Mouse (Mus musculus) forebrain, embryonic 13.5 days (tissue): ENCODE data around the gene Aff2. TPM values are rescaled to one million over a fixed set of nuclear protein-coding genes. Genes with fewer than 3 reads are reported as not detected.

ENCODE experiments used
- ATAC-seq: fragments of 200-750 bp; cut with Nextera tagmentation; 2 replicates; pipeline ENCODE4 v1.8.0; 2017
- H3K27ac ChIP-seq: fragments of 300-500 bp; sonication (generic); 2 replicates; pipeline ENCODE4 v1.5.1; 2015; ENCODE audit warnings: inconsistent platforms, mild to moderate bottlenecking, moderate library complexity
- H3K27me3 ChIP-seq: fragments of 300-500 bp; sonication (generic); 2 replicates; pipeline ENCODE4 v1.6.1; 2015; ENCODE audit warnings: mild to moderate bottlenecking, inconsistent platforms
- H3K36me3 ChIP-seq: fragments of 300-500 bp; sonication (generic); 2 replicates; pipeline ENCODE4 v1.6.1; 2015; ENCODE audit warnings: mild to moderate bottlenecking, inconsistent platforms; ENCODE audit not compliant: poor library complexity, severe bottlenecking
- H3K4me1 ChIP-seq: fragments of 300-500 bp; sonication (generic); 2 replicates; pipeline ENCODE4 v1.6.1; 2015; ENCODE audit warnings: inconsistent platforms
- H3K4me2 ChIP-seq: fragments of 300-500 bp; sonication (generic); 2 replicates; pipeline ENCODE4 v1.6.1; 2015; ENCODE audit warnings: inconsistent platforms, mild to moderate bottlenecking, moderate library complexity
- H3K4me3 ChIP-seq: fragments of 300-500 bp; sonication (generic); 2 replicates; pipeline ENCODE4 v1.5.1; 2015; ENCODE audit warnings: mild to moderate bottlenecking, inconsistent platforms
- H3K9ac ChIP-seq: fragments of 300-500 bp; sonication (generic); 2 replicates; pipeline ENCODE4 v1.6.1; 2015; ENCODE audit warnings: mild to moderate bottlenecking, inconsistent platforms
- H3K9me3 ChIP-seq: fragments of 300-500 bp; sonication (generic); replicated peaks from 2 replicates; pipeline ENCODE4 v1.6.1; 2016; ENCODE audit warnings: inconsistent platforms
- WGBS: fragments of 180-500 bp; shearing (Covaris S2); methylation state at CpG from one replicate; pipeline ENCODE4 v1.1.7; 2015; 5-methylcytosine and 5-hydroxymethylcytosine counted together
- polyA plus RNA-seq: library from polyadenylated mRNA; unstranded; fragments of >200 nt; fragmentation: Nextera tagmentation; extraction: Ambion mirVana; gene quantifications from 2 replicates; pipeline ENCODE4 v1.2.1, GENCODE M21; 2015

Gene Aff2
- 12.3 and 13.6 TPM in 2 replicates for polyA plus RNA-seq

DNA sequence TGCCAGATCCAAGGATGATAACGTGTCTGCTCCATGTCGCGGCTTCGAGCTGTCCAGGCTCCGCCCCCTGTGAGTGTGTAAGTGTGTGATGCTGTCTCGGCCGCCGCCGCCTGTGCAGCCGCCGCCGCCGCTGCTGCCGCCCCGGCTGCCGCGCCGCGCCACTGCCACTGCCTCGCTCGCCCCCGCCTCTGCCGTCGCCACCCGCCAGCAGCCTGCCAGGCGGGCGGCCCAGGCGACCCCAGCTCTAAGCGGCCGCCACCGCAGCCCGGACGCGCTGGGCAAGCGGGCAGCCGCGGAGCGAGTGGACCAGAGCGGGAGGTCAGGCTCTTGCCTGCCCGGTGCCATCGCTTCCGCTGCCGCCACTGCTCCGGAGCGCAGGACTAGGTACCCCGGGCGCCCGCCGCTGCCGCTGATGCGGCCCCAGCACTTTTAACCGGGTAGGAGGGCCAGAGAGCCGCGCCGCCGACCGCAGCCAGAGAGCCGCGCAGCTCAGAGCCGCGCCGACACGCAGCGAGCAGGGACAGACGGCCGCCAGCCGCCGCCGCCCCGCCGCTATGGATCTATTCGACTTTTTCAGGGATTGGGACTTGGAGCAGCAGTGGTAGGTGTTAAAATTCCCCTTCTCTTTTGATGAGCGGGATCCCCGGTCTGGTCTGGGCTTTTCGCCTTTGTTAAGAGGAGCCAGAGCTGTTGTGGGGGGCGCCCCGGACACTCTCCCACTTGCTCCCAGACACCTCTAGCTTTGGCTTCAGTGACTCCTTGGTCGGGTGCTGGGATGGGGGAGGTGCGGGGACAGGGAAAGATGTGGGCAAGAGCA, at the start of gene Aff2:
Aff2 (plus strand) TSS at position 57 of the 817 bp plus-strand sequence.
- peak within 1 kb of the TSS; percentile 68 for H3K4me2 ChIP-seq
- peak; percentile 95 for ATAC-seq
- WGBS: 14% methylated on average over 45 of the region's 79 CpGs

DNA sequence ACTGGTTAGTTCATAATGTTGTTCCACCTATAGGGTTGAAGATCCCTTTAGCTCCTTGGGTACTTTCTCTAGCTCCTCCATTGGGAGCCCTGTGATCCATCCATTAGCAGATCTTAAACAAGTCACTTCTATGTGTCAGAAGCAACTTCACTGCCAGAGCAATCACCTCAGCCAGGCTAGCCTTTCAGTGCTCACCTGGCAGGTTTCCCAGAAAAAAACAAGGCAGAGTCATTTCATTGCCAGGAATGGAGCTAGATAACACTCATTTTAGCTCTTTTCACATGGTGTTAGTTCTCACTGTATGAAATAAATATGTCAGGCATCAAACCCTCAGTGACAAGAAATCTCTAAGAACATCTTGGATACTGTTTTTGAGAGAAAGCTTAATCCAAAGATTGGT, 22.8 kb upstream of the Aff2 start:
- no peak overlapping the region for H3K9ac ChIP-seq
- no peaks in the 10 kb centered on the region for H3K9me3 ChIP-seq
- no peaks in the 10 kb centered on the region for H3K36me3 ChIP-seq
- ATAC-seq: no peak
- H3K4me1 ChIP-seq: no peaks in the 10 kb centered on the region
- H3K27ac ChIP-seq: no peak overlapping the region
- no peak overlapping the region for H3K4me3 ChIP-seq
- H3K4me2 ChIP-seq: no peak overlapping the region
- H3K27me3 ChIP-seq: no peaks in the 10 kb centered on the region

More for the DNA sequence above, at the start of gene Aff2:
- Histone ChIP-seq H3K9me3 (no peaks in the 10 kb centered on the region), H3K27ac (peak within 1 kb of the TSS; percentile 76), H3K4me1 (peaks cover 12% of the 10 kb centered on the region), H3K4me3 (peak within 1 kb of the TSS; percentile 60), H3K27me3 (no peaks in the 10 kb centered on the region), H3K9ac (peak within 1 kb of the TSS; percentile 78), H3K36me3 (no peaks in the 10 kb centered on the region)

DNA sequence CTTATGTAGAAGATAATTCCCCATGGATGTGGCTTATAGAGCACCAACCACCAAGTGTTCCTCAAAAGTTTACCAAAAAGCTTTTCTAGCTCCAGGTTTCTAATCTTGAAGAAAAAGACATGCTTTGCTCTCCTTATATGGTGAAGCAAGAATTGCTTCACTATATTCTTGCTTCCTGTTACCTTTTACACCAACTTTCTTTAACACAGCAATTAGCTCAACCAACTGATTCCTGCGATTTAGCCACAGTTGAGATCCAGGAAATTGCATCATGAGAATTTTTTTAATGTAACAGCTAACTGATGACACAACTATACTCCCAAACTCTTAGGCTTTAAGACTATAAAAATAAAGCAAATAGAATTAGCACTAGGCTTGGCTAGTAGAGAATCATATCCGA, 4.5 kb upstream of the Aff2 start:
- H3K36me3 ChIP-seq: no peaks in the 10 kb centered on the region
- H3K27ac ChIP-seq: no peak overlapping the region
- H3K9me3 ChIP-seq: no peaks in the 10 kb centered on the region
- WGBS: 87% methylated on average over 2 of the region's 2 CpGs
- ATAC-seq: no peak
- H3K4me3 ChIP-seq: no peak overlapping the region
- no peaks in the 10 kb centered on the region for H3K27me3 ChIP-seq
- H3K4me2 ChIP-seq: no peak overlapping the region
- no peaks in the 10 kb centered on the region for H3K4me1 ChIP-seq
- H3K9ac ChIP-seq: no peak overlapping the region

DNA sequence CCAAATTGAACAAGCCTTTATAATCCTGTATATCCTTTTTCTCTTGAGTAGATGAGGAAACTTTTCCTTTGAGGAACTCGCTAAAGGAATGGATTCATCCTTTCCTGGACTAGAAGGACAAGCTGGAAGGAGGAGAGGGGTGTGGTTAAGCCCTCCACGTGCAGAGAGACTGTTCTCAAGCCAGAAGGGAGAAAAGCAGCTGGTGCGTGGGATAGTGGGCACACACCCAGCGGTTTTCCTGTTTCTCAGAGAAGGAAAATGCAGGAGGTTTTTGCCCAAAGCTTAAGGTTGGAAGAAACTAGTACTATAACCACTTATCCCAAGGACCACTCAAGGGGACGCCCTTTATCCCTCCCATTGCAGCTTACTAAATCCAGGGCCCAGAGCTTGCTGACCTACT, 734 bp upstream of the Aff2 start:
- Histone ChIP-seq H3K27me3 (no peaks in the 10 kb centered on the region), H3K9ac (0 out of 2 replicates have a peak overlapping the region, but pooled peaks have one; percentile 78), H3K4me2 (peak overlapping the region; percentile 68), H3K4me3 (peak overlapping the region; percentile 60), H3K27ac (no peak overlapping the region), H3K9me3 (no peaks in the 10 kb centered on the region), H3K36me3 (no peaks in the 10 kb centered on the region), H3K4me1 (peaks cover 10% of the 10 kb centered on the region)
- no peak for ATAC-seq
- WGBS: 27% methylated on average over 5 of the region's 5 CpGs

DNA sequence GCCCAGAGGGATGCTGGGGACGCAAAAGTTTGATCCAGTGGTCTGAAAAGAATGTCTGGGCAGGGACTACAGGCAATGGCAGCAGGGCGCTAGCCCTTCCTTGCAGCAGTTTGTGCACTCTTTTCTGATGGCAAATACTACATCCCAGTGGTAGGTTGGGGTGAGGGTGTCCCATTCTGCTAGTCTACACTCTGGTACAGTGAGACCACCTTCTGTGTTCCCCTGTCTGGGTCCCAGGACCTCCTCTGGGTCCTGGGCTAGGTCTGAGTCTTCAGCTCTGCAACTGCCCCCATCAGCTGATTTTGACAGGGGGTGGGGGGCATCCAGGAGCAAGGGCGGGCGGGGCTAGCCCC, 233 bp upstream of the Aff2 start:
- peak overlapping the region; percentile 76; the same call in 1 of the 2 replicates for H3K27ac ChIP-seq
- H3K27me3 ChIP-seq: no peaks in the 10 kb centered on the region
- peak overlapping the region; percentile 68 for H3K4me2 ChIP-seq
- WGBS: 22% methylated on average over 4 of the region's 4 CpGs
- H3K4me1 ChIP-seq: peaks cover 12% of the 10 kb centered on the region
- H3K4me3 ChIP-seq: peak overlapping the region; percentile 60
- peak overlapping the region; percentile 78 for H3K9ac ChIP-seq
- ATAC-seq: peak; percentile 69; the same call in 1 of the 2 replicates
- H3K9me3 ChIP-seq: no peaks in the 10 kb centered on the region
- H3K36me3 ChIP-seq: no peaks in the 10 kb centered on the region

DNA sequence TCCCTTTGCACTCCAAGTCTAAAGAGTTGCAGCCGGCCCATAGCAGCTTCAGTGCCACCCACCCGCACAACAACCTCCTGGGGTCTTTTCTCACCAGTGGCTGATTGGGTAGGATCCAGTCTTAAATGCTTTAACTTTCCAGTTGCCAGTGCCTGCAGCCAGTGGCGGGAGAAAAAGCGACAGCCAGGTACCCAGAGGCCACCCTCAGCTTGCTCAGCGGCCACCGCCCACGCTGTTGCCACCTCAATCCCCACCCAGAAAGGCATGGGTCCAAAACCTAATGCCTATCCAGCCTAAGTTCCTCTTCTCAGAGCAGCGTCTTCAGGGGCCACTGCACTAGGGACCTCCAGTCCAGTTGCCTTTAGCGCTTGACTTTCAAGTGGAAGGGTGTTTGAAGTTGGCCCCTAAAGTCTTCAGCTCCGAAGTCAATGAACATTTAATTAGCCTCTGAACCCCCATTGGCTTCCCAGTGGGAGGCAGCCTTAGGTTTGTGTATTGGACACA, 1.0 kb downstream of the Aff2 start:
- WGBS: 15% methylated on average over 10 of the region's 10 CpGs
- Histone ChIP-seq H3K36me3 (no peaks in the 10 kb centered on the region), H3K9ac (peak overlapping the region; percentile 78)

DNA sequence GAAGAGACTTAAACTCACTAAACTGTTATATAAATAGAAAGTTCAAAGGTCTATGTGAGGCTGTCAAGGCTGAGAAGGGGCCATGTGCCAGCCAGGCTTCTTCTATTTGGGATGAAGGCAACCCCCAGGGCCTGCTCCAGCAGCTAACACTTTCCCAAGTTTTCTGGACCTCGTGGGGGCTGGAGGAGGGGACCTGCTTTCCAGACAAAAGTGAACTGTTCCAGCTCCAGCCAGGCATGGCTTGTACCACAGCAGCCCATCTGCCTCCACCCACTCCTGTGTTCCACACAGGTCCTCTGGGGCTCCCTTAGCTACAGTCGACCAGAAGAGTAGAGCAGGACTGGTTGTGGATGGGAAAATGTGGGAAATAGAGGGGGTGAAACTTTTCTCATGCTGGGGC, 4.1 kb downstream of the Aff2 start:
- H3K4me1 ChIP-seq: peaks cover 16% of the 10 kb centered on the region
- no peak for ATAC-seq
- H3K36me3 ChIP-seq: no peaks in the 10 kb centered on the region
- peak overlapping the region; percentile 18 for H3K4me2 ChIP-seq
- WGBS: 12% methylated on average over 2 of the region's 2 CpGs
- no peak overlapping the region for H3K4me3 ChIP-seq
- no peak overlapping the region for H3K9ac ChIP-seq
- H3K27me3 ChIP-seq: no peaks in the 10 kb centered on the region
- H3K27ac ChIP-seq: no peak overlapping the region
- H3K9me3 ChIP-seq: no peaks in the 10 kb centered on the region

More for the DNA sequence above, 1.0 kb downstream of the Aff2 start:
- ATAC-seq: peak; percentile 0; the same call in 1 of the 2 replicates
- Histone ChIP-seq H3K4me1 (peaks cover 12% of the 10 kb centered on the region), H3K27ac (0 out of 2 replicates have a peak overlapping the region, but pooled peaks have one; percentile 76), H3K27me3 (no peaks in the 10 kb centered on the region), H3K4me2 (peak overlapping the region; percentile 68), H3K4me3 (peak overlapping the region; percentile 60), H3K9me3 (no peaks in the 10 kb centered on the region)

DNA sequence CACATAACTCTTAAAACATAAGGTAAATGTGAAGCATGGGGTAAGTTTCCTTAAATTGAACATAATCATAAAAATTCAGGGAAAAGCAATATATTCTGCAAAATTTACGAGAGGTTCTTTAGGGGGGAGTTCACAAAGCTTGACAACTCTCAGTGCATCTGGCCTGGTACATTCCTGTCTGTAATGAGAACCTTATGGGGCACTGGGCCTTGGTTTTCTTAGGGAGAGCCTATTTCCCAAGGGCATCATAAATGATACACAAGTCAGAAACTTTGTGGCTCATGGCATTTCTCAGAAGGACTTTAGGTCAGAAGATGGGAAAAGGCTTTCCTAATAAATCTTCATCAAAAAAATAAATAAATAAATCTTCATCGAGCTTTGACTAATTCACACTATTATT, 13.2 kb downstream of the Aff2 start:
- H3K9ac ChIP-seq: no peak overlapping the region
- no peak for ATAC-seq
- WGBS: 90% methylated on average over 2 of the region's 2 CpGs

DNA sequence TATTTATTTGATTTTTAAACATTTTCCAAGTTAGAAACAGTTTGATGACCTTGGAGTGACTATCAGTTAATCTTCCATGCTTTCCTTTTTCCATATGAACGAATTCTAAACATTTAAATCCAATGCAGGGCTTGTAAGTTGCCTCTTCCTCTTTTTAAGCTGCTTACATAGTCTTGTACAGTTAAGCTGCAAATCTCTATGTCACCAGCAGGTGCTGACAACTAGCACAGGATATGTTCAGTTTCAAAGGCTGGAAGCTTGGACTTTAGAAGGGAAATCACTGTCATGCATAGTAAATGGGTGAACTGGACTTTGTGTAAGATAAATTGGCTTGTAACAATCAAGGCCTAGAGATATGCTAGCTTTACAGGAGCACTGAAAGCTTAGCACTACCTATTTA, 29.6 kb downstream of the Aff2 start:
- Histone ChIP-seq H3K9ac (no peak overlapping the region), H3K36me3 (no peaks in the 10 kb centered on the region), H3K4me1 (no peaks in the 10 kb centered on the region), H3K9me3 (no peaks in the 10 kb centered on the region), H3K4me2 (no peak overlapping the region), H3K27me3 (no peaks in the 10 kb centered on the region), H3K27ac (no peak overlapping the region), H3K4me3 (no peak overlapping the region)
- ATAC-seq: no peak
- 43% methylated on average over 1 of the region's 1 CpGs for WGBS

More for the DNA sequence above, 13.2 kb downstream of the Aff2 start:
- H3K4me1 ChIP-seq: 0 out of 2 replicates have a peak, but pooled peaks cover 3% of the 10 kb centered on the region
- no peak overlapping the region for H3K4me2 ChIP-seq
- no peaks in the 10 kb centered on the region for H3K36me3 ChIP-seq
- H3K27ac ChIP-seq: no peak overlapping the region
- no peaks in the 10 kb centered on the region for H3K27me3 ChIP-seq
- H3K9me3 ChIP-seq: no peaks in the 10 kb centered on the region
- no peak overlapping the region for H3K4me3 ChIP-seq

DNA sequence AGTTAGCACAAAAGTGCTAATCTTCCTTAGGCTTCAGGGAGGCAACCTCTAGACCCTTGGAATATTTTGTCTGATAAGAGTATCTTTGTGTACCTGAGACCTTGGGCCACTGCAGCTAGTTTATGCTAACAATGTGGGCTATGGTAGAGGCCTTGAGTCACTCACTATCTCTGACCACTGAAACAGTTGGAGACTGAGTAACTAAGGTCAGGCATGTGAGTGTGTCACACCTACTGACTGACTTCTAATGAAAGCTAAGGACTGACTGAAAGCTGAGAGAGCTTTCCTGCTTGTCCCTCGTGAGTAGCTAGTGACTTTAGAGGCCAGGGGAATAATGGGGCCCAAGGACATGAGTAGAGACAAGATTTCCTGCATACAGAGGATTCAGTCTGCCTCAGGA, 54.9 kb downstream of the Aff2 start:
- no peak overlapping the region for H3K4me3 ChIP-seq
- H3K27ac ChIP-seq: no peak overlapping the region
- H3K4me1 ChIP-seq: no peaks in the 10 kb centered on the region
- 41% methylated on average over 1 of the region's 1 CpGs for WGBS
- H3K4me2 ChIP-seq: no peak overlapping the region
- H3K9me3 ChIP-seq: no peaks in the 10 kb centered on the region
- H3K9ac ChIP-seq: no peak overlapping the region
- H3K36me3 ChIP-seq: no peaks in the 10 kb centered on the region
- ATAC-seq: no peak
- H3K27me3 ChIP-seq: no peaks in the 10 kb centered on the region

DNA sequence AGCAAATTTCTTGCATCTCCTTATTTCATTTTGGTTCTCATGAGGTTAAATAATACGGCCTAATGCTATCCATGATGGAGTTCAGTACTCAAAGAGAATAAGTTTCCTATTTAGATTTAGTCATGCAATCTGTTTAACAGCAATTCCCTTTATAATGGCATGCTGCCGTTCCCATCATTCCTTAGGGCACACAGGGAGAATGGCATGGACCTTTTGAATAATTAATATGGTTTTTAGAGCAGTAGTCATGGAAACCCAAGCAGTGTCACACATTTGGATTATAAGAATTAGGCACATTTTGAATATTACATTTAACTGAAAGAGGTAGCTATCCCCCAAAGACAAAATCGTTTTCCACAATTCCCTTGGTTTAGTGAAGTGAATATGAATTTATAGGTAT, 78.3 kb downstream of the Aff2 start:
- ATAC-seq: no peak
- no peaks in the 10 kb centered on the region for H3K36me3 ChIP-seq
- no peak overlapping the region for H3K4me3 ChIP-seq
- H3K4me1 ChIP-seq: no peaks in the 10 kb centered on the region
- H3K27ac ChIP-seq: no peak overlapping the region
- no peaks in the 10 kb centered on the region for H3K9me3 ChIP-seq
- no peak overlapping the region for H3K4me2 ChIP-seq
- H3K9ac ChIP-seq: no peak overlapping the region
- 44% methylated on average over 3 of the region's 3 CpGs for WGBS
- no peaks in the 10 kb centered on the region for H3K27me3 ChIP-seq

DNA sequence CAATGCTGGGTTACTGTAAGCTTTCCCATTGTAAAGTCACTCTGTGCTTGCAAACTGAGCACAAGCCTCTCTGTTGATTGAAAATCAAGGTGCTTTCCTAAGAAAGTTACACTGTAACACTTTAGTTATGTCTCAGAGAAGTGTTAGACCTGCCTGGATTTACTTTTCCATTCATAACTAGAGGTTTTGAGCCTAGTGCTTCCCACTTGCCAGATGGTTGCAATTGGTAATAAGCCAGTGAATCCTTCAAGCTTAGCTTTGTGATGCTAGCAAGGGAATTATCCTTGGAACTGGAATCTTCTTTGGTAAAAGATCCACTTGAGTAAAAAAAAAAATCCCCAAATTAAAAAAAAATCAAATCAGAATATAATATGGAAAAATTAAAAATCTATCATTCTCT, 81.8 kb downstream of the Aff2 start:
- no peak overlapping the region for H3K4me2 ChIP-seq
- no peak for ATAC-seq
- H3K36me3 ChIP-seq: no peaks in the 10 kb centered on the region
- no peak overlapping the region for H3K27ac ChIP-seq
- H3K4me3 ChIP-seq: no peak overlapping the region
- no peak overlapping the region for H3K9ac ChIP-seq
- no peaks in the 10 kb centered on the region for H3K4me1 ChIP-seq
- no peaks in the 10 kb centered on the region for H3K9me3 ChIP-seq
- H3K27me3 ChIP-seq: no peaks in the 10 kb centered on the region
